Mouse (Mus musculus): ENCODE results near the gene Serpine1. TPM values are rescaled to one million over a fixed set of nuclear protein-coding genes. Genes with fewer than 3 reads are reported as not detected.

Gene Serpine1
- polyA plus RNA-seq, 1 experiment from 2014 or later, result 0.33 TPM

DNA sequence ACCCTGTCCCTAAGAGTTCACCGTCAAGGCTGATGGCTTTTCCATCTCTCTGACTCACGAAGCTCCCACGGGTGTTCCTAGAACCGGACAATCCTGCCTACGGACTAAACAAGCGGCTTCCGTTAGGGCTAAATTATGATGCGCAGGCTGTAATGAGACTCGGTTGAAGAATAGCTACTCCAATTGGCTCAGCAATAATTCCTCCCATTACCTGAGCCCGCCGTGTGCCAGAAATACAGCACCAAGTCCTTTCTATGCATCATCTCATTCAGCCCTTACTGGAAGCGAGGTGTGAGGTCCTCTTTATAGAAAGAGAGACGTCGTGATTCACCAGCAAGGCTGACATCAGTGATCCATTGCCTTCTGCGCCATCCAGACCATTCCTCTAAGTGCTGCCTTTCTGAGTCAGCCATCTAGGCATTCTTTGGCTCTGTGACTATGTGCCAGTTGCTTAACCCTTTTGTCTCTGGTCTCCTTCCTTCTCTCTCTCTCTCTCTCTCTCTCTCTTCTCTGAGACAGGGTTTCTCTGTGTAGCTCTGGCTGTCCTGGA, 59.6 kb downstream of the Serpine1 start:
- Histone ChIP-seq H3K4me1 (ENCODE audit: control insufficient read depth, insufficient read depth, low read length) (no peaks in the 10 kb centered on the region), H3K27me3 (ENCODE audit: control insufficient read depth, insufficient read depth, low read length) (no peaks in the 10 kb centered on the region), H3K9me3 (ENCODE audit: control insufficient read depth, low read depth, low read length) (no peaks in the 10 kb centered on the region), H3K36me3 (ENCODE audit: control insufficient read depth, insufficient read depth, low read length) (no peaks in the 10 kb centered on the region), H3K4me2 (replicated peaks; ENCODE audit: low read depth, low read length) (no peak overlapping the region), H3K9ac (replicated peaks; ENCODE audit: low read depth, low read length) (no peak overlapping the region), H3K27ac (ENCODE audit: low read length) (no peak overlapping the region), H3K4me3 (ENCODE audit: low read depth, low read length) (no peak overlapping the region)
- 72% methylated on average over 15 of the region's 15 CpGs for WGBS
- no peak for ATAC-seq (ENCODE audit: insufficient number of reproducible peaks, insufficient read depth, low FRiP score, low read depth)

Other genes starting within 250 kb of the Serpine1 start
- gene Col26a1, start 189.1 kb downstream of the Serpine1 start, polyA plus RNA-seq (2014; fragmentation: Nextera tagmentation; extraction: Ambion mirVana), result 11.7 and 12.2 TPM in 2 replicates
- 65.9 and 75.1 TPM in 2 replicates for gene Ift22, start 164.1 kb downstream of the Serpine1 start, polyA plus RNA-seq (2014; fragmentation: Nextera tagmentation; extraction: Ambion mirVana)
- gene Fis1, start 119.0 kb downstream of the Serpine1 start, polyA plus RNA-seq (2014; fragmentation: Nextera tagmentation; extraction: Ambion mirVana), result 283 and 304 TPM in 2 replicates
- 6.7 TPM in 2 replicates for gene Cldn15, start 105.7 kb downstream of the Serpine1 start, polyA plus RNA-seq (2014; fragmentation: Nextera tagmentation; extraction: Ambion mirVana)
- gene Plod3, start 85.2 kb downstream of the Serpine1 start, polyA plus RNA-seq (2014; fragmentation: Nextera tagmentation; extraction: Ambion mirVana), result 40.1 and 41.5 TPM in 2 replicates
- 101 and 108 TPM in 2 replicates for gene Znhit1, start 84.2 kb downstream of the Serpine1 start, polyA plus RNA-seq (2014; fragmentation: Nextera tagmentation; extraction: Ambion mirVana)
- 0.65 and 0.83 TPM in 2 replicates for gene Vgf, start 45.9 kb downstream of the Serpine1 start, polyA plus RNA-seq (2014; fragmentation: Nextera tagmentation; extraction: Ambion mirVana)
- 146 and 159 TPM in 2 replicates for gene Ap1s1, start 26.1 kb downstream of the Serpine1 start, polyA plus RNA-seq (2014; fragmentation: Nextera tagmentation; extraction: Ambion mirVana)
- gene Trim56, start 43.9 kb upstream of the Serpine1 start, polyA plus RNA-seq (2014; fragmentation: Nextera tagmentation; extraction: Ambion mirVana), result 10.9 and 12.0 TPM in 2 replicates
- not detected in 2 replicates for gene Muc3, start 77.1 kb upstream of the Serpine1 start, polyA plus RNA-seq (2014; fragmentation: Nextera tagmentation; extraction: Ambion mirVana)
- gene Muc3a, start 140.1 kb upstream of the Serpine1 start, polyA plus RNA-seq (2014; fragmentation: Nextera tagmentation; extraction: Ambion mirVana), result 0.26 and 0.27 TPM in 2 replicates
- 11.9 and 12.1 TPM in 2 replicates for gene Ache, start 215.3 kb upstream of the Serpine1 start, polyA plus RNA-seq (2014; fragmentation: Nextera tagmentation; extraction: Ambion mirVana)
- 8.1 and 8.5 TPM in 2 replicates for gene Ufsp1, start 222.4 kb upstream of the Serpine1 start, polyA plus RNA-seq (2014; fragmentation: Nextera tagmentation; extraction: Ambion mirVana)
- gene Srrt, start 235.4 kb upstream of the Serpine1 start, polyA plus RNA-seq (2014; fragmentation: Nextera tagmentation; extraction: Ambion mirVana), result 111 and 120 TPM in 2 replicates
- gene Trip6, start 242.1 kb upstream of the Serpine1 start, polyA plus RNA-seq (2014; fragmentation: Nextera tagmentation; extraction: Ambion mirVana), result 75.3 and 76.2 TPM in 2 replicates

Data from stomach, embryonic 14.5 days (tissue).